Mouse (Mus musculus) lung, postnatal 0 days (tissue): ENCODE measurements at regions not wholly inside any gene's neighbourhood (a gene's known extent, or its start where the extent isn't known, plus 50 kb on each side); places are given as distances from the start of the nearest gene placed in this dataset.

Experiments
- CTCF ChIP-seq: IDR thresholded peaks from 2 replicates; pipeline ENCODE4 v1.5.1; 2016; ENCODE audit warnings: antibody characterized with exemption, mild to moderate bottlenecking
- EP300 ChIP-seq: IDR thresholded peaks from 2 replicates; pipeline ENCODE4 v1.6.1; 2016; ENCODE audit warnings: antibody characterized with exemption, mild to moderate bottlenecking, control low read depth

- no peak for TF ChIP-seq CTCF
- TF ChIP-seq EP300 = no peak
These were observed 132.1 kb upstream of the Atp1b1 start for GRCm38 (mm10) chr1:164590205-164590613.
